Mouse (Mus musculus) ES-E14 (cell line): ENCODE data around the gene 6430628N08Rik. TPM values are rescaled to one million over a fixed set of nuclear protein-coding genes. Genes with fewer than 3 reads are reported as not detected.

Experiments
- DNase-seq: peaks from one replicate; pipeline ENCODE4 v3.0.0-alpha.2; 2013; ENCODE audit warnings: low read depth, low spot score
- H3K27ac ChIP-seq: 2 replicates; pipeline ENCODE4 v1.5.1; 2012; ENCODE audit warnings: low read depth, mild to moderate bottlenecking, low read length, moderate library complexity, mixed read lengths; ENCODE audit not compliant: poor library complexity, insufficient read depth, severe bottlenecking
- H3K36me3 ChIP-seq: 2 replicates; pipeline ENCODE4 v1.6.1; 2012; ENCODE audit warnings: mild to moderate bottlenecking, low read length, moderate library complexity, mixed read lengths; ENCODE audit not compliant: control insufficient read depth, poor library complexity, insufficient read depth, severe bottlenecking
- H3K4me1 ChIP-seq, 2 experiments: fragments of 150-350 bp in 1 of 2; sonication (generic) in 1 of 2; 2 replicates each; pipeline ENCODE4 v1.6.1; 2012; ENCODE audit warnings: low read length in 2 of 2, mild to moderate bottlenecking in 1 of 2, mixed read lengths in 1 of 2; ENCODE audit not compliant: control insufficient read depth in 2 of 2, insufficient read depth in 2 of 2, poor library complexity in 1 of 2
- H3K4me3 ChIP-seq, 2 experiments: fragments of 150-350 bp in 1 of 2; sonication (generic) in 1 of 2; 2 replicates each; pipeline ENCODE4 v1.5.1; 2012; ENCODE audit warnings: low read length in 2 of 2, low read depth in 1 of 2, mild to moderate bottlenecking in 1 of 2, mixed read lengths in 1 of 2; ENCODE audit not compliant: insufficient read depth in 1 of 2, poor library complexity in 1 of 2, severe bottlenecking in 1 of 2
- H3K9ac ChIP-seq: 2 replicates; pipeline ENCODE4 v1.6.1; 2012; ENCODE audit warnings: low read depth, mild to moderate bottlenecking, low read length, mixed read lengths; ENCODE audit not compliant: poor library complexity, insufficient read depth, severe bottlenecking
- H3K9me3 ChIP-seq: fragments of 150-350 bp; sonication (generic); 2 replicates; pipeline ENCODE4 v1.6.1; 2012; ENCODE audit warnings: low read depth, mild to moderate bottlenecking, low read length; ENCODE audit not compliant: control insufficient read depth, insufficient read depth
- CHD2 ChIP-seq: IDR thresholded peaks from 2 replicates; pipeline ENCODE4 v1.6.1; 2014; ENCODE audit warnings: mild to moderate bottlenecking, low read depth, low read length, inconsistent platforms
- HCFC1 ChIP-seq: IDR thresholded peaks from 2 replicates; pipeline ENCODE4 v1.6.1; 2012; ENCODE audit warnings: low read length, inconsistent platforms, borderline replicate concordance; ENCODE audit not compliant: insufficient read depth
- MAFK ChIP-seq: IDR thresholded peaks from 2 replicates; pipeline ENCODE4 v1.6.1; 2014; ENCODE audit warnings: mild to moderate bottlenecking, low read depth, low read length, inconsistent platforms; ENCODE audit not compliant: insufficient read depth
- ZC3H11A ChIP-seq: IDR thresholded peaks from 2 replicates; pipeline ENCODE4 v1.6.1; 2012; ENCODE audit warnings: low read depth, mild to moderate bottlenecking, inconsistent platforms, low read length, borderline replicate concordance
- ZNF384 ChIP-seq: IDR thresholded peaks from 2 replicates; pipeline ENCODE4 v1.6.1; 2012; ENCODE audit warnings: low read depth, low read length, inconsistent platforms
- in situ Hi-C, 2 experiments: fragments of 600-800 bp; cut with MboI; formaldehyde crosslinking; loops; one replicate each; pipeline ENCODE4 v1.15.1; 2025; ENCODE audit warnings: low sequenced_read_pairs in 2 of 2, inconsistent platforms in 1 of 2; ENCODE audit not compliant: unreplicated experiment in 2 of 2
- total RNA-seq: library from RNA; depleted of rRNA; stranded (reverse); fragments of 300-350 nt; gene quantifications from 2 replicates; pipeline ENCODE4 v1.2.3, GENCODE M21; 2012

The 6430628N08Rik gene
- total RNA-seq, 1 experiment = not detected

DNA sequence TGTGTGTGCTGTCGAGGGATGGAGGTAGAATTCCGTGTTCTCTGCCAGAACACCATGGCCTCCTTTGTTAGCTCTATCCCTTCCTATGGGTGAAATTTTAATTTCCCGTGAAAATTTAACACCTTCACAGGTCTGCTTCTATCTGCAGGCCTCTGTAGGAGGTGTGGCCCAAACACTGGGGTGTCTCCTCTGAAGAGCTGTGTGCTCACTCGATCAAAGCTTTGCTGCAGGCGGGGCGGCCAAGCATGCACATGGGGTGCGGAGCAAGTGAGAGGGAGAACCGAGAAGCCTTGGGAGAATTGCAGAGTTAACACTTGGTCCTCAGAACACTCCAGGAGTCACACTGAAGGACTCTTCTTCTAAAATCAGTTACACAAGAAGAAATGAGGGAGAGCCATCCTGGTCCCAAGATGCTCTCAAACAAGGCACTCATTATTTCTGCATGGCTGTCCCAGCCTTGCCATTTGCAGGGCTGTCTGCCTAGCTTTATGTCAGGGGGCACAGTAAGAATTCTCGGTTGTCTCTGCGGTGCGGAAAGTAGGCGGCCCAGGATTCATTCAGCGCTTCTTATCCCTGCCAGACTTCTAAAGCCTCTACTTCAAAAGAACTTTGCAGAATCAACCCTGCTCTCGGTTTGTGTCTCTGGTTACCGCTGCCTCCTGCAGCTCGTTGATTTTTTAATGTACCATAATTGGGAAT lies 20.8 kb upstream of the 6430628N08Rik start:
- Histone ChIP-seq H3K9me3 (no peaks in the 10 kb centered on the region), H3K27ac (no peak overlapping the region), H3K4me1 (peaks cover 0 to 3% of the 10 kb centered on the region in 2 experiments; a peak in 1 of 4 replicates), H3K9ac (no peak overlapping the region), H3K36me3 (peaks cover 3% of the 10 kb centered on the region; the same call in 1 of the 2 replicates), H3K4me3 (no peak overlapping the region)
- TF ChIP-seq HCFC1 (no peak), ZNF384 (no peak), CHD2 (no peak), ZC3H11A (no peak)
- in situ Hi-C loops = no loop called here
- DNase-seq = no peak

DNA sequence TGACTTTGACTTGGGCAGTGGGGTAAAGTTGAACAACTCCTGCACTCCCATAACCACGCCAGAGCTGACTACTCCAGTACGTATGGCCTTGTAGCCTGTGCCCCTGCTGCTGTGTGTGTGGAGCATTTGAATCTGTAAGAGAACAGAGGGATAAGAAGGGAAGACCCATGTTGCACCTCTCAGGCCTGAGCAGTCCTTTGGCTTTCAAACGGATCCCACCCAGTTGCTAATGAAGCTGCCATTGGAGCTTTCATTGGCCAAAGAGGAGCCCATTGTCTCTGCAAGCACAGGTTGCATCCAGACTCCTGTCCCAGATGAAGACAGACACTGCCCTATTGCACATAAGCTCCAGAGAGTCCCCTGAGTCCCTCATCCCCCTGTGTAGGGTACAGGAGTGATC lies 17.2 kb upstream of the 6430628N08Rik start:
- H3K36me3 ChIP-seq = no peaks in the 10 kb centered on the region; the same call in 1 of the 2 replicates
- TF ChIP-seq HCFC1 = no peak
- TF ChIP-seq CHD2 = no peak
- TF ChIP-seq ZC3H11A = no peak
- TF ChIP-seq ZNF384 = no peak
- no peak for TF ChIP-seq MAFK
- H3K4me3 ChIP-seq = no peak overlapping the region
- no peak overlapping the region for H3K27ac ChIP-seq
- H3K9me3 ChIP-seq = no peaks in the 10 kb centered on the region
- H3K4me1 ChIP-seq = peaks cover 0 to 6% of the 10 kb centered on the region in 2 experiments; a peak in 2 of 4 replicates
- in situ Hi-C loops = no loop called here
- peak; percentile 28 for DNase-seq
- no peak overlapping the region for H3K9ac ChIP-seq

- Histone ChIP-seq H3K27ac (no peak overlapping the region), H3K4me1 (peaks cover 0 to 6% of the 10 kb centered on the region in 2 experiments; a peak in 2 of 4 replicates), H3K4me3 (no peak overlapping the region), H3K36me3 (no peaks in the 10 kb centered on the region; the same call in 1 of the 2 replicates), H3K9ac (no peak overlapping the region), H3K9me3 (no peaks in the 10 kb centered on the region)
- DNase-seq = peak; percentile 83
- 0 out of 2 replicates have a peak, but pooled peaks have one; percentile 24 for TF ChIP-seq MAFK
- no peak for TF ChIP-seq CHD2
- in situ Hi-C loops = no loop called here
These were observed 12.2 kb upstream of the 6430628N08Rik start for GRCm38 (mm10) chr4:115878216-115878678.

- no peak overlapping the region for H3K27ac ChIP-seq
- in situ Hi-C loops = no loop called here
These were observed 11.6 kb upstream of the 6430628N08Rik start for GRCm38 (mm10) chr4:115878828-115879227.

GRCm38 (mm10) chr4:115881183-115881582 lies 9.3 kb upstream of the 6430628N08Rik start:
- no peak for TF ChIP-seq MAFK
- TF ChIP-seq CHD2 = no peak
- no peak for TF ChIP-seq HCFC1
- no peak for TF ChIP-seq ZNF384
- TF ChIP-seq ZC3H11A = no peak
- H3K9me3 ChIP-seq = no peaks in the 10 kb centered on the region
- H3K9ac ChIP-seq = no peak overlapping the region
- no peak for DNase-seq
- in situ Hi-C loops = no loop called here
- no peaks in the 10 kb centered on the region for H3K36me3 ChIP-seq
- H3K4me3 ChIP-seq = no peak overlapping the region
- H3K4me1 ChIP-seq = peaks cover 0 to 6% of the 10 kb centered on the region in 2 experiments; a peak in 2 of 4 replicates
- no peak overlapping the region for H3K27ac ChIP-seq

More at GRCm38 (mm10) chr4:115878828-115879227, 11.6 kb upstream of the 6430628N08Rik start:
- Histone ChIP-seq H3K9me3 (no peaks in the 10 kb centered on the region), H3K36me3 (no peaks in the 10 kb centered on the region; the same call in 1 of the 2 replicates), H3K4me3 (no peak overlapping the region), H3K4me1 (peaks cover 0 to 6% of the 10 kb centered on the region in 2 experiments; a peak in 2 of 4 replicates), H3K9ac (no peak overlapping the region)
- TF ChIP-seq ZC3H11A (no peak), ZNF384 (no peak)
- no peak for DNase-seq
